In genomic region chr6:28640088-28640487, GRCm38 (mm10) we compare ENCODE assay signal across 23 mouse cellular contexts.
A peak's percentile ranks its signal among the peaks of the same experiment; 100 is the strongest.
DNase-seq lines count a peak whose midpoint lies in the region; ATAC-seq and TF ChIP-seq lines count a peak whose summit lies in the region.
"Had no signal": no experiment of that assay in that cellular context is flagged by ENCODE, and none has a peak within 500 bp of the region (broad histone marks: within the 10 kb centered on the region; RNA-seq: fewer than 3 reads in every experiment).

No protein-coding gene starts in this region.

- ATAC-seq in frontal cortex, adult (ENCODE audit: low TSS enrichment) = peak; percentile 62; the same call in 1 of the 2 replicates
- ATAC-seq: activated CD4-positive, CD25-positive, alpha-beta regulatory T cell, adult 4 months; CD4-positive, CD25-positive, alpha-beta regulatory T cell, adult 4 months; forebrain, embryonic 13.5 days; forebrain, embryonic 15.5 days; forebrain, postnatal 0 days; Patski had no signal

- no peak overlapping the region for H3K4me3 ChIP-seq in layer of hippocampus, adult 2 months
- H3K4me3 ChIP-seq: embryonic facial prominence, embryonic 10.5 days; embryonic facial prominence, embryonic 12.5 days; forebrain, embryonic 13.5 days; forebrain, embryonic 15.5 days had no signal

- H3K27ac ChIP-seq in layer of hippocampus, adult 2 months = peak overlapping the region; percentile 64
- H3K27ac ChIP-seq: embryonic facial prominence, embryonic 10.5 days; embryonic facial prominence, embryonic 12.5 days; forebrain, embryonic 13.5 days; forebrain, embryonic 15.5 days had no signal

- no peak for DNase-seq in frontal cortex, postnatal 14 days (ENCODE audit: low spot score in 2 of 2)
- DNase-seq in layer of hippocampus, adult 2 months (ENCODE audit: low spot score in 2 of 2) = peak in 1 of 2 experiments; percentile 9
- no peak for DNase-seq in layer of hippocampus, adult 18-20 months (ENCODE audit: low spot score in 2 of 2)
- DNase-seq in brain, adult 2 months (ENCODE audit: low read depth, low spot score) = peak; percentile 69
- DNase-seq in urinary bladder, adult 18-20 months (ENCODE audit: low spot score in 2 of 2) = no peak
- DNase-seq: adrenal gland, adult 8-10 months; adrenal gland, postnatal 14 days; adrenal gland, postnatal 36 days; B cell, adult 2 months; cerebellum, adult 11-12 months; cerebellum, adult 2 months; cerebellum, adult 9-10 months; cerebellum, postnatal 10 days; cerebellum, postnatal 25 days; forebrain, postnatal 0 days had no signal

- TF ChIP-seq CTCF in layer of hippocampus, adult 2 months (conservative IDR thresholded peaks at IDR 0.05) = no peak
